Mouse (Mus musculus): ENCODE measurements around the gene Abl1. TPM values are rescaled to one million over a fixed set of nuclear protein-coding genes. Genes with fewer than 3 reads are reported as not detected.

Abl1 gene
- polyA plus RNA-seq, 1 experiment from 2014 or later, result 12.9 TPM

GRCm38 (mm10) chr2:31750133-31750532 lies 62.0 kb downstream of the Abl1 start:
- H3K4me3 ChIP-seq, result no peak overlapping the region
- ATAC-seq, result no peak
- H3K36me3 ChIP-seq, result 0 out of 2 replicates have a peak, but pooled peaks cover 3% of the 10 kb centered on the region
- peaks cover 57% of the 10 kb centered on the region for H3K4me1 ChIP-seq
- H3K27me3 ChIP-seq (replicated peaks), result no peaks in the 10 kb centered on the region
- H3K4me2 ChIP-seq, result no peak overlapping the region
- no peak overlapping the region for H3K27ac ChIP-seq
- H3K9ac ChIP-seq, result no peak overlapping the region
- peaks cover 5% of the 10 kb centered on the region; the same call in 1 of the 2 replicates for H3K9me3 ChIP-seq (replicated peaks)
- WGBS (ENCODE audit: insufficient replicate concordance), result 74% methylated on average over 5 of the region's 5 CpGs

GRCm38 (mm10) chr2:31757472-31757871 lies 69.3 kb downstream of the Abl1 start:
- no peak overlapping the region for H3K4me2 ChIP-seq
- no peak overlapping the region for H3K4me3 ChIP-seq
- H3K9ac ChIP-seq, result no peak overlapping the region
- no peak for ATAC-seq
- 0 out of 2 replicates have a peak, but pooled peaks cover 3% of the 10 kb centered on the region for H3K36me3 ChIP-seq
- peaks cover 49% of the 10 kb centered on the region for H3K4me1 ChIP-seq
- H3K27ac ChIP-seq, result no peak overlapping the region
- no peaks in the 10 kb centered on the region for H3K27me3 ChIP-seq (replicated peaks)
- peaks cover 5% of the 10 kb centered on the region; the same call in 1 of the 2 replicates for H3K9me3 ChIP-seq (replicated peaks)

- Histone ChIP-seq H3K27ac (peak overlapping the region; percentile 81; the same call in 1 of the 2 replicates), H3K4me3 (peak overlapping the region; percentile 71), H3K36me3 (no peaks in the 10 kb centered on the region), H3K27me3 (replicated peaks) (no peaks in the 10 kb centered on the region), H3K4me2 (peak overlapping the region; percentile 90), H3K9ac (peak overlapping the region; percentile 89), H3K9me3 (replicated peaks) (peaks cover 2% of the 10 kb centered on the region; the same call in 1 of the 2 replicates), H3K4me1 (peaks cover 56% of the 10 kb centered on the region)
- 71% methylated on average over 5 of the region's 5 CpGs for WGBS (ENCODE audit: insufficient replicate concordance)
- ATAC-seq, result no peak
Measured at GRCm38 (mm10) chr2:31758966-31759365, 70.8 kb downstream of the Abl1 start.

- Histone ChIP-seq H3K4me1 (peaks cover 62% of the 10 kb centered on the region), H3K27ac (peak overlapping the region; percentile 81), H3K9ac (peak overlapping the region; percentile 89), H3K36me3 (no peaks in the 10 kb centered on the region), H3K4me3 (peak overlapping the region; percentile 71), H3K27me3 (replicated peaks) (no peaks in the 10 kb centered on the region), H3K4me2 (peak overlapping the region; percentile 90), H3K9me3 (replicated peaks) (no peaks in the 10 kb centered on the region)
- ATAC-seq, result peak; percentile 92
- 2% methylated on average over 42 of the region's 42 CpGs for WGBS (ENCODE audit: insufficient replicate concordance)
Measured at GRCm38 (mm10) chr2:31759751-31760460, 71.7 kb downstream of the Abl1 start.

GRCm38 (mm10) chr2:31760486-31760885 lies 72.3 kb downstream of the Abl1 start:
- peak overlapping the region; percentile 90 for H3K4me2 ChIP-seq
- no peaks in the 10 kb centered on the region for H3K36me3 ChIP-seq
- peaks cover 68% of the 10 kb centered on the region for H3K4me1 ChIP-seq
- H3K27ac ChIP-seq, result peak overlapping the region; percentile 81
- peak overlapping the region; percentile 71 for H3K4me3 ChIP-seq
- H3K9me3 ChIP-seq (replicated peaks), result no peaks in the 10 kb centered on the region
- H3K9ac ChIP-seq, result peak overlapping the region; percentile 89
- WGBS (ENCODE audit: insufficient replicate concordance), result 4% methylated on average over 1 of the region's 1 CpGs
- no peaks in the 10 kb centered on the region for H3K27me3 ChIP-seq (replicated peaks)
- no peak for ATAC-seq

- no peaks in the 10 kb centered on the region for H3K36me3 ChIP-seq
- no peak for ATAC-seq
- 33% methylated on average over 7 of the region's 7 CpGs for WGBS (ENCODE audit: insufficient replicate concordance)
- H3K4me3 ChIP-seq, result peak overlapping the region; percentile 71
- H3K9ac ChIP-seq, result peak overlapping the region; percentile 89
- H3K4me1 ChIP-seq, result peaks cover 69% of the 10 kb centered on the region
- H3K9me3 ChIP-seq (replicated peaks), result no peaks in the 10 kb centered on the region
- peak overlapping the region; percentile 7 for H3K27ac ChIP-seq
- no peaks in the 10 kb centered on the region for H3K27me3 ChIP-seq (replicated peaks)
- peak overlapping the region; percentile 90 for H3K4me2 ChIP-seq
Measured at GRCm38 (mm10) chr2:31761115-31761531, 72.9 kb downstream of the Abl1 start.

GRCm38 (mm10) chr2:31761585-31761984 lies 73.4 kb downstream of the Abl1 start:
- WGBS (ENCODE audit: insufficient replicate concordance), result 36% methylated on average over 4 of the region's 4 CpGs
- Histone ChIP-seq H3K9ac (no peak overlapping the region), H3K4me1 (peaks cover 72% of the 10 kb centered on the region), H3K9me3 (replicated peaks) (no peaks in the 10 kb centered on the region), H3K27ac (0 out of 2 replicates have a peak overlapping the region, but pooled peaks have one; percentile 7), H3K4me3 (peak overlapping the region; percentile 71), H3K4me2 (peak overlapping the region; percentile 90), H3K27me3 (replicated peaks) (no peaks in the 10 kb centered on the region), H3K36me3 (no peaks in the 10 kb centered on the region)
- ATAC-seq, result no peak

- Histone ChIP-seq H3K9ac (0 out of 2 replicates have a peak overlapping the region, but pooled peaks have one; percentile 22), H3K4me2 (peak overlapping the region; percentile 90), H3K9me3 (replicated peaks) (no peaks in the 10 kb centered on the region), H3K36me3 (no peaks in the 10 kb centered on the region), H3K27me3 (replicated peaks) (no peaks in the 10 kb centered on the region), H3K4me1 (peaks cover 74% of the 10 kb centered on the region), H3K27ac (no peak overlapping the region), H3K4me3 (peak overlapping the region; percentile 71; the same call in 1 of the 2 replicates)
- no peak for ATAC-seq
- WGBS (ENCODE audit: insufficient replicate concordance), result 65% methylated on average over 3 of the region's 3 CpGs
Measured at GRCm38 (mm10) chr2:31762155-31762554, 74.0 kb downstream of the Abl1 start.

- Histone ChIP-seq H3K9me3 (replicated peaks) (no peaks in the 10 kb centered on the region), H3K27me3 (replicated peaks) (no peaks in the 10 kb centered on the region), H3K36me3 (no peaks in the 10 kb centered on the region), H3K4me1 (peaks cover 78% of the 10 kb centered on the region), H3K9ac (no peak overlapping the region), H3K4me2 (0 out of 2 replicates have a peak overlapping the region, but pooled peaks have one; percentile 23), H3K4me3 (no peak overlapping the region), H3K27ac (peak overlapping the region; percentile 41; the same call in 1 of the 2 replicates)
- ATAC-seq, result no peak
- 61% methylated on average over 2 of the region's 2 CpGs for WGBS (ENCODE audit: insufficient replicate concordance)
Measured at GRCm38 (mm10) chr2:31762853-31763252, 74.7 kb downstream of the Abl1 start.

- 17% methylated on average over 2 of the region's 2 CpGs for WGBS (ENCODE audit: insufficient replicate concordance)
- 0 out of 2 replicates have a peak overlapping the region, but pooled peaks have one; percentile 23 for H3K4me2 ChIP-seq
- H3K27ac ChIP-seq, result peak overlapping the region; percentile 41; the same call in 1 of the 2 replicates
- no peak overlapping the region for H3K4me3 ChIP-seq
- H3K9me3 ChIP-seq (replicated peaks), result no peaks in the 10 kb centered on the region
- no peaks in the 10 kb centered on the region for H3K36me3 ChIP-seq
- H3K9ac ChIP-seq, result no peak overlapping the region
- peaks cover 83% of the 10 kb centered on the region for H3K4me1 ChIP-seq
- H3K27me3 ChIP-seq (replicated peaks), result no peaks in the 10 kb centered on the region
- ATAC-seq, result no peak
Measured at GRCm38 (mm10) chr2:31763271-31763670, 75.1 kb downstream of the Abl1 start.

- no peak overlapping the region for H3K4me2 ChIP-seq
- H3K27me3 ChIP-seq (replicated peaks), result no peaks in the 10 kb centered on the region
- H3K9me3 ChIP-seq (replicated peaks), result no peaks in the 10 kb centered on the region
- no peak overlapping the region for H3K4me3 ChIP-seq
- H3K4me1 ChIP-seq, result peaks cover 86% of the 10 kb centered on the region
- H3K9ac ChIP-seq, result no peak overlapping the region
- WGBS (ENCODE audit: insufficient replicate concordance), result 83% methylated on average over 6 of the region's 6 CpGs
- H3K36me3 ChIP-seq, result no peaks in the 10 kb centered on the region
- no peak for ATAC-seq
- H3K27ac ChIP-seq, result no peak overlapping the region
Measured at GRCm38 (mm10) chr2:31767104-31767503, 78.9 kb downstream of the Abl1 start.

- Histone ChIP-seq H3K27ac (no peak overlapping the region), H3K27me3 (replicated peaks) (no peaks in the 10 kb centered on the region), H3K36me3 (no peaks in the 10 kb centered on the region), H3K9ac (no peak overlapping the region), H3K4me2 (no peak overlapping the region), H3K4me1 (peaks cover 80% of the 10 kb centered on the region), H3K4me3 (no peak overlapping the region), H3K9me3 (replicated peaks) (no peaks in the 10 kb centered on the region)
- WGBS (ENCODE audit: insufficient replicate concordance), result 63% methylated on average over 4 of the region's 4 CpGs
- no peak for ATAC-seq
Measured at GRCm38 (mm10) chr2:31767815-31768214, 79.6 kb downstream of the Abl1 start.

All from liver, embryonic 12.5 days (tissue).